Mouse (Mus musculus) G1E (cell line): ENCODE data around the gene Atp8b4. TPM values are rescaled to one million over a fixed set of nuclear protein-coding genes. Genes with fewer than 3 reads are reported as not detected.

ENCODE experiments used
- ATAC-seq: 2 replicates; pipeline ENCODE4 v1.8.0; 2016; ENCODE audit warnings: mild to moderate bottlenecking; ENCODE audit not compliant: insufficient number of reproducible peaks, poor library complexity, low FRiP score, severe bottlenecking; ENCODE audit errors: extremely low read depth
- DNase-seq: peaks from one replicate; pipeline ENCODE4 v3.0.0; 2012; ENCODE audit warnings: low spot score
- H3K27me3 ChIP-seq: 2 replicates; pipeline ENCODE4 v1.6.1; 2012; ENCODE audit warnings: mild to moderate bottlenecking, low read length, inconsistent platforms; ENCODE audit not compliant: insufficient read depth
- H3K36me3 ChIP-seq: replicated peaks from 2 replicates; pipeline ENCODE3; 2012; ENCODE audit warnings: mild to moderate bottlenecking, inconsistent platforms
- H3K4me1 ChIP-seq: 2 replicates; pipeline ENCODE4 v1.6.1; 2012; ENCODE audit warnings: low read depth, low read length, inconsistent platforms, mixed read lengths; ENCODE audit not compliant: insufficient read depth
- H3K4me3 ChIP-seq: 2 replicates; pipeline ENCODE4 v1.5.1; 2012; ENCODE audit warnings: low read depth, mild to moderate bottlenecking, inconsistent platforms, low read length, moderate library complexity, mixed read lengths
- H3K9me3 ChIP-seq: replicated peaks from 2 replicates; pipeline ENCODE4 v1.6.1; 2012; ENCODE audit warnings: inconsistent platforms
- CTCF ChIP-seq: IDR thresholded peaks from 2 replicates; pipeline ENCODE4 v1.5.1; 2012; ENCODE audit warnings: low read depth, low read length, inconsistent platforms, mixed read lengths
- GATA1 ChIP-seq: IDR thresholded peaks from 2 replicates; pipeline ENCODE4 v1.6.1; 2012; ENCODE audit warnings: borderline replicate concordance, low read length, inconsistent platforms, mixed read lengths
- GATA2 ChIP-seq: IDR thresholded peaks from 2 replicates; pipeline ENCODE4 v1.6.1; 2012; ENCODE audit warnings: low read depth, low read length, inconsistent platforms, borderline replicate concordance
- POLR2AphosphoS5 ChIP-seq: IDR thresholded peaks from 2 replicates; pipeline ENCODE4 v1.6.1; 2012; ENCODE audit warnings: low read depth, low read length, inconsistent platforms; ENCODE audit not compliant: insufficient replicate concordance
- TAL1 ChIP-seq: conservative IDR thresholded peaks from 2 replicates; pipeline ENCODE4 v1.6.1; 2012; ENCODE audit warnings: low read depth, low read length, inconsistent platforms, mixed read lengths
- polyA plus RNA-seq: library from polyadenylated mRNA; stranded (reverse); fragments of >175 nt; gene quantifications from 2 replicates; pipeline ENCODE4 v1.2.3, GENCODE M21; 2012
- total RNA-seq, 2 experiments: library from RNA; stranded (forward) in 1 of 2; stranded (reverse) in 1 of 2; fragments of 200-1000 nt in 1 of 2; fragments of >200 nt in 1 of 2; fragmentation: Nextera tagmentation in 1 of 2; gene quantifications; 2 replicates each; pipeline ENCODE4 v1.2.3; 2014 to 2017

Atp8b4 gene
- total and polyA plus RNA-seq, 3 experiments: under 0.01 to 0.02 TPM; not detected in 1

DNA sequence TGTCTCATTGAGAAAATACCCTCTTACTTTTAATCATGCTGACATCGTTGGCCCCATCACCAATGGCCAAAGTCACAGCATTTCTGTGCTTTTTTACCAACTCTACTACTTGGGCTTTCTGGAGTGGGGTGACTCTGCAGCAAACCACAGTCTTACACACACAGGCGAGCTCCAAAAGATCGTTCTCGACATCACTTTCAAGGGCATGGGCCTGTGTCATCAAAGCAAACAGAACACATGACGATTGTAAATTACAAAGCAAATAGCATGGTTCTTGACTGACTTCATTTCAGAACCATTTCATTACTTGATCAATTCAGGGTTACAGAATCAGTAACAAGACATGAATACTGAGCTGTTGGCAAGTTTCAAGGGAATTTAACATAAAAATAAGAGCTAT is 141.7 kb downstream of the Atp8b4 start:
- TF ChIP-seq GATA1: no peak
- no peak for TF ChIP-seq CTCF
- no peak for TF ChIP-seq TAL1
- no peak for TF ChIP-seq POLR2AphosphoS5
- TF ChIP-seq GATA2: no peak
- no peak overlapping the region for H3K4me3 ChIP-seq
- H3K9me3 ChIP-seq: no peaks in the 10 kb centered on the region
- DNase-seq: no peak
- no peaks in the 10 kb centered on the region for H3K36me3 ChIP-seq
- H3K4me1 ChIP-seq: no peaks in the 10 kb centered on the region
- H3K27me3 ChIP-seq: no peaks in the 10 kb centered on the region
- no peak for ATAC-seq

DNA sequence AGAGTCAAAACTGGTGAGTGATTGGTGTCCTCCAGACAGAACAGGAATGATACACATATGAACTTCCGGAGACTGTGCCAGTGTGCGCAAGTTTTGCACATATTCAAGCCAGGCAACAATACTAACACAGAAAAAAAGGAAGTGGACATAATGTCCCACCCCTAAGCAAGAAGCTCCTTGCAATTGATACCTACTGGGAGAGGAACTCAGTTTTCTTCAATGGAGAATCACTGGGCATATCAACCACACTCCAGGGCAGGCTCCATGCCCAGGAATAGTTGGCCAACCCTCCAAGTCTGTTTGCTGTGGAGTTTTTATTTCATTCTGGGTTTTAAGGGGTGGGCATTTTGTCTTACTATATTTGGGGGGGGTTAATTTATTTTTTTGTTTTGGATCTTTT is 145.2 kb downstream of the Atp8b4 start:
- no peak for ATAC-seq
- no peaks in the 10 kb centered on the region for H3K27me3 ChIP-seq
- H3K4me3 ChIP-seq: no peak overlapping the region
- H3K36me3 ChIP-seq: no peaks in the 10 kb centered on the region
- no peaks in the 10 kb centered on the region for H3K4me1 ChIP-seq
- DNase-seq: no peak
- H3K9me3 ChIP-seq: no peaks in the 10 kb centered on the region
- TF ChIP-seq TAL1 (no peak), GATA2 (no peak), POLR2AphosphoS5 (no peak), CTCF (no peak), GATA1 (no peak)

DNA sequence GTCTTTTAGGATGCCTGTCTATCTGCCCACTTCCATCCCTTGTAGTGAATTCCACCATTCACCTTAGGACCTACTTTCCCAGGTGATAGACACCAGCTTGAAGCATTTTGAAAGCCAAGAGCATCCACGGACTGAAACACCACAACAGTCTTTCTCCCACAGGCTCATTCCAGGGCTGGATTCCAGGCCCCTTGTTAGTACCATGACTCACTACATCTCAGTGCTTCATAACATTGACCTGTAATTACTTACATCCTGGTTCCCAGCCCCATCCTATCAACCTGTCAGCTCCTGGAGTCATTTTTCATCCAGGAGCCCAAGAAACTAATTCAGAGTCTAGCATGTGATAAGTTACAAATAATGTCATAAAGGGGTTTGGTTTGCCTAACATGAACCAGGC is 148.7 kb downstream of the Atp8b4 start:
- Histone ChIP-seq H3K27me3 (no peaks in the 10 kb centered on the region), H3K4me3 (no peak overlapping the region), H3K9me3 (no peaks in the 10 kb centered on the region), H3K4me1 (no peaks in the 10 kb centered on the region), H3K36me3 (no peaks in the 10 kb centered on the region)
- DNase-seq: no peak
- no peak for ATAC-seq
- TF ChIP-seq POLR2AphosphoS5 (no peak), CTCF (no peak), GATA2 (no peak), GATA1 (no peak), TAL1 (no peak)

DNA sequence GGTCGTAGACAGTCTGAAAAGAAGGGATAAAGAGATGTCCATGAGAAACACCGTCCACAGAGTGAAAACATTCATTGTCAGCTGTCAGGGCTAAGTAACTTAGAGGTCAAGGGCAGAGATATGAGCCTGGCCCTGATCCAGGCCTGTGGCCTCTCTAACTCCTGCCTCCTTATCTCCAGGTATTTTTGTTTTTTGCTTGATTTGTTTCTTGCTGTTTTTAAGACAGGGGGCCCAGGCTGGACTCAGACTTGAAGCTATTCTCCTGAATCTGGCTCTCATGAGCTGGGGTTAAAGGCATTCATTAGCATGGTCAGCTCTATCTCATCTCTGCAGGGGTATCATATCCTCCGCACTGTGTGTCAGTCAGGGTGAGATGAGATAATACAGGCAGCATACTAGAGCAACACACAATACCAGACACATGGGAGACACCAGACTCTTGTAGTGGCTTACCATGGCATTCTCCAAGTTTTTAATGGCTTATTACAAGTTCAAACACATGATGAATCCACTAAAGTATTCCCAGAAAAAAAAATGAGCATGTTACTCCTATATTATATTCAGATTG is 157.4 kb downstream of the Atp8b4 start:
- no peak for DNase-seq
- H3K27me3 ChIP-seq: no peaks in the 10 kb centered on the region; the same call in 1 of the 2 replicates
- no peaks in the 10 kb centered on the region for H3K4me1 ChIP-seq
- H3K9me3 ChIP-seq: no peaks in the 10 kb centered on the region
- TF ChIP-seq CTCF (no peak), GATA1 (no peak), GATA2 (no peak)
- H3K4me3 ChIP-seq: no peak overlapping the region
- no peak for ATAC-seq
- no peaks in the 10 kb centered on the region for H3K36me3 ChIP-seq

DNA sequence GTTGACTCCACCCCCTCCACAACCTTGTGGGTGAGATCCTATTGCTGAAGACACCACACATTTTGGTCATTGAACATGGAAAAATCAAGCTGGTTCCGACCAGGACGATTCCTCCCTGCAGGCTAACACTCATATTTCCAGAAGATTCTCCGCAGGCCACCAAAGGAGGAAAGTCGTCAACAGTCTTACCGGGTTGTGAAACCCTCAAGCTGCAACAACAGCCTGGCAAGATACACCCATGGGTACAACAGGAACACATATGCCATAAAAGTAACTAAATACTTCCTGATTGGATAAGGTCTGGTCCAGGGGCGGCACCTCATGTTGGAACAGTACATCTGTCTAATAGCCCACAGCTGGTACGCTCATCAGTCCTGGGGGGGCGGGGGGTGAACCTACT is 159.0 kb downstream of the Atp8b4 start:
- Histone ChIP-seq H3K4me3 (no peak overlapping the region), H3K9me3 (no peaks in the 10 kb centered on the region), H3K36me3 (no peaks in the 10 kb centered on the region), H3K27me3 (no peaks in the 10 kb centered on the region; the same call in 1 of the 2 replicates), H3K4me1 (no peaks in the 10 kb centered on the region)
- DNase-seq (no peak), ATAC-seq (no peak)
- TF ChIP-seq TAL1 (no peak), GATA1 (no peak), CTCF (no peak), POLR2AphosphoS5 (no peak), GATA2 (no peak)

DNA sequence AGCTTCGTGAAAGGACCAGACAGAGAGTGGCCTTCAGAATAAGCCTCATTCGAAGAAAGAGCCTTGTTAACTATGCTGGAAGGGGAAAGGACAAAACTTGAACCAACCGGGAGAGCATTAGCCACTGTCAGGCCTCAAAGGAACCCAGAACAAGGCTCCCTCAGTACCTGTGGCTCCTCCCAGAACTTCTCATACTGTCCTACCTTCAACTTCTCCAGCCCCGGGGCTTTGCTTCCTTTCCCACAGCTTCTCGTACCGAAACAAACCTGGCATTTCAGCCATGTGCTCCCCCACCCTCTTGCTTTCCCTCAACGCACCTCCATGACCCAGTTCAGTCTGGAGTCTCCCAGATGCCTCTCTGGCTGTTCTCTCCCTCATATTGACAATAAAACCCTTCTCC is 160.3 kb downstream of the Atp8b4 start:
- Histone ChIP-seq H3K4me3 (no peak overlapping the region), H3K9me3 (no peaks in the 10 kb centered on the region), H3K27me3 (no peaks in the 10 kb centered on the region; the same call in 1 of the 2 replicates), H3K36me3 (no peaks in the 10 kb centered on the region), H3K4me1 (no peaks in the 10 kb centered on the region)
- DNase-seq (no peak), ATAC-seq (no peak)
- no peak for TF ChIP-seq CTCF
- TF ChIP-seq POLR2AphosphoS5: no peak
- TF ChIP-seq GATA2: no peak
- TF ChIP-seq GATA1: no peak
- no peak for TF ChIP-seq TAL1
